Mouse (Mus musculus) c-Kit-negative CD71-positive TER-119-positive erythroid progenitor cells, embryonic 14.5 days (primary cell): Measurements from ENCODE around the gene Fbxo31.

Experiments used
- DNase-seq: peaks from one replicate; pipeline ENCODE4 v3.0.0-alpha.2; 2013; ENCODE audit warnings: low read depth, low spot score

Fbxo31 gene

DNA sequence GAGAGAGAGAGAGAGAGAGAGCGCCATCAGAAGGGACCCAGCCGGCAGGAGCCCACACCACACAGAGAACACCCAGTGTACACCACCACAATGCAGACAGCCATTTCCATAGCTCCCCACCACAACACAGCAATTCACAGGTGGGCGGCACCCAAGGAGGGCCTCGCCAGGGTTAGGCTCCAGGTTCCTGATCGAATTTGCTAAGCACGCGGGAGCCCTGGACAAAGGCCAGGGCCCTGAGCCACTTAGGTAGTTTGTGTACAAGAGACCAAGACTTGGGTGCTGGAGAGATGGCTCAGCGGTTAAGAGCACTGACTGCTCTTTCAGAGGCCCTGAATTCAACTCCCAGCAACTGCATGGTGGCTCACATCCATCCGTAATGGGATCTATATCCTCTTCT is 26.1 kb downstream of the Fbxo31 start:
- DNase-seq = no peak

DNA sequence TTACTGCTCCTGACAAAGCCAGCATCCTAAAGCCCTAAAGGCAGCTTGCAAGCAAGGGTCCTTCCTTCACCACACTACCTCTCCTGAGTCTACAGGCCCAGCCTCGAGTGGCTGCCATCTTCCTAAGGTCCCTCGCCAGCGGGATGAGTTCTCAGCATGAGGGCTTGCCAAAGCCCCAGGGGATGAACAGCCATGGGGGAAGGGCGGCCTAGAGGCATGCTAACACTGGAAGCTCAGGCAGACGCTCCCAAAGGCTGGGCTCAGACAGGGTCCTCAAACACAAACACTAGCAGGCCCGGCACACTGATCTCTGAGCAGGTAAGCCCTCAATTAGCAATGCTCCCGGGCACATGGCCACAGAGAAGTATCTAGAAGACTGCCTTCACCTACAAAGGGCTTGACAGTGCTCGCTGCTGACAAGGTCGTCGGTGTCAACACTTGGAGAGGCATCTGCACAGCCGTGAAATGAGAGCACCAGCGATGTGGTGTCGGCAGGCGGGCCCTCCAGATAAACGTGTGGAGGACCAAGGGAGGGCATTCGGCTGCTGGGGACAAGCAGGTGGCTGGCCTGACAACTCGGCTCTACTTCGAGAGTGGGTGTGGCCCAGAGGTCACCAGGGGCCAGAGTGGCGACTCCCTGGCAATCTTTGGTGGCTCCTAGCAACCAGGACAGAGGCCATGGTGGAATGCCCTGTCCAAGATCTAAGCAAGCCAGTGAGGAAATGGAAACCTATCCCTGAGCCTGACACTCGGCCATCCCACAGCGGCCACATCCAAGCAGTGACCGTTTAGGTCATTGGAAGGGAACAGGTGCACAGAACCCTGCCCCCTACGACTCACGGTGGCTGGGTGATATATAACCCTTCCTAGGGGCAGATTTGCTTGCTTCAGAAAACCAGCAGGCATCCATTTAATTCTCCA is 27.3 kb downstream of the Fbxo31 start:
- no peak for DNase-seq

GRCm38 (mm10) chr8:121550056-121550455 is 28.6 kb downstream of the Fbxo31 start:
- no peak for DNase-seq

GRCm38 (mm10) chr8:121547132-121547531 is 31.5 kb downstream of the Fbxo31 start:
- DNase-seq = peak; percentile 66

DNA sequence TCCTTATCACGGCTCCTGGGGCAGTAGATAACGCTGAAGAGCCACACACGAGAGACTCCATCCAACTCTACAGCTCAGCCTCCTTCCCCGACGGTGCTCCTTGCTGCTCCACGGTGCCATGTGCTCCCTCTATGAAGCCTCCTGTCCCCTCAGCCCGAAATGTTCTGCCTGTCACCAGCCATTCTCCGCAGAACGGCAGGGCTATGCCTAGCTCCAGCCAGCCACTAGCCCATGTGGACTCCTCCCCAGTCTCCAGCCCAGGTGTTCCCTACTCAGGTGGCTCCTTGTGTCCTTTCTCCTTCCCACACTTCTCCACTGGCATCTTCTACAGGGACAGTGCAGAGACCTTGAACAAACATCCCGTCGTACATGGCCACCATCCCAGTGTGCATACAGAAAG is 33.7 kb downstream of the Fbxo31 start:
- no peak for DNase-seq

GRCm38 (mm10) chr8:121544276-121544785 is 34.3 kb downstream of the Fbxo31 start, which contains the start of gene 1700018B08Rik:
Gene 1700018B08Rik (minus strand): TSS chr8:121544320.
- no peak for DNase-seq

DNA sequence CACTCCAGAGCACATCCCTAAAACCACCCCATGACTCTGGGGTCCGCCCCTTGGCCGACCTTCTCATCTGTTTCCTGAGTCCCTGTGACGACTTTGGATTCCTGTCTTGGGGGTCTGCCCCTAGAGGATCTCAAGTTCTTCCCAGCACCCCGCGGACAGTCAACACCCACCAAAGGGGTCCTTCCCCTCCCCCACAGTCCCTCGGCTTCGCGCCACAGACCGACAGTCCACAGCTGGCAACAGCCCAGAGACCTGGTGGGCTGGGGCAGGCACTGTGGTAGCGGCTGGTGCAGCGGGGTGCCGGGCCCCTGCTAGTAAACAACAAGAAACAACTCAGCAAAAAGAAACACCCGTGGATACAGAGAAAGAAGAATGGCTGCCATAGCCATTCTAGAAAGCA is 35.7 kb downstream of the Fbxo31 start:
- DNase-seq = no peak

- no peak for DNase-seq
Observed at GRCm38 (mm10) chr8:121541862-121542261, 36.7 kb downstream of the Fbxo31 start.

DNA sequence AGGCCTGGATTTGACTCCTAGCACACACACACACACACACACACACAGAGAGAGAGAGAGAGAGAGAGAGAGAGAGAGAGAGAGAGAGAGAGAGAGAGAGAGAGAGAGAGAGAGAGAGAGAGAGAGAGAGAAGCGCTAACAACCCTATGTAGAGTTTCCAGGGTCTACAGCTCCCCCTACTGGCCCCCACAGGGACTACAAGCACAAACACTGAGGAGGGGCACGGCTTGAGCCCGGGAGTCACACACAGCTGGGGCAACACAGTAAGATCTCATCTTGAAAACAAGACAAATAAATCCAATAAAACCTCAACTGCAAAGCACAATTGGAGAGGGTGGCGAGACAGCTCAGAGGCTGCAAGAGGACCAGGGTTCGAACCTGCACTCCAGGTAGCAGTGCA is 46.2 kb downstream of the Fbxo31 start:
- DNase-seq = no peak

DNA sequence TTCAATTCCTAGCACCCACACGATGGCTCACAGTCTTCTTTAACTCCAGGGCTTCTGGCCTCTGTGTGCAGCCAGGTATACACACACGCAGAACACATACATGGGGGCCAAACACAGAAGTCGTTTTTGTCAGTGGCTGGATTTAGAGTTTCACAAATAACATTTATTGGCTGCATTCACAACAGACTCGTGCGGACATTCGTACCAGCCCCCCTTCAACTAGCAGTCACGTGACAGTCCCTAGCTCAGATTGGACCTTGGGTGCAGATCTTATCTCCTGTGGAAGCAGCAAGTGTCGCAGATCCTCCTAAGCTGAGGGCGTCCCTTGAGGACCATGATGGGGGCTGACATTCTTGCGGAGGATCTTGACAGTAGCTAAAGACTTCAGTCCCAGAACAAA is 48.0 kb downstream of the Fbxo31 start:
- no peak for DNase-seq

DNA sequence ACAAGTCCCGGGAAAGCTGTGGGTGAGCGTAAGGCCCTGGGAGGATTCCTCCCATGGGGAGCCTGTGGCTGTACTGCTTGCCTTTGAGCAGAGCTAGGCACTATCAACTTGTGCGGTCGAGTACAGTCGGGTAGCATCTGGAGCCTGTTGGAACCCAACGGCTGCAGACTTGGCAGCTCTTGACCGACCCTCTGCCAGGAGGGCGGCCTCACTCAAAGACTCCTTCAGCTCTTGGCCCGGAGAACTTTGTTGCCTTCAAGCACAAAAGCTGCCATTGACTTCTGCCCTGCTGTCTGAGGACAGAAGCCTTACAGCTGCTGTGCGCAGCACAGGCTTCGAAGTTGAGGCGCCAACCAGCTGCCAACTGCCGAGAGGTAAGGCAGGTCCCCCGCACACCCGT is 49.8 kb downstream of the Fbxo31 start:
- no peak for DNase-seq

- no peak for DNase-seq
Observed at GRCm38 (mm10) chr8:121527751-121528150, 50.9 kb downstream of the Fbxo31 start.

DNA sequence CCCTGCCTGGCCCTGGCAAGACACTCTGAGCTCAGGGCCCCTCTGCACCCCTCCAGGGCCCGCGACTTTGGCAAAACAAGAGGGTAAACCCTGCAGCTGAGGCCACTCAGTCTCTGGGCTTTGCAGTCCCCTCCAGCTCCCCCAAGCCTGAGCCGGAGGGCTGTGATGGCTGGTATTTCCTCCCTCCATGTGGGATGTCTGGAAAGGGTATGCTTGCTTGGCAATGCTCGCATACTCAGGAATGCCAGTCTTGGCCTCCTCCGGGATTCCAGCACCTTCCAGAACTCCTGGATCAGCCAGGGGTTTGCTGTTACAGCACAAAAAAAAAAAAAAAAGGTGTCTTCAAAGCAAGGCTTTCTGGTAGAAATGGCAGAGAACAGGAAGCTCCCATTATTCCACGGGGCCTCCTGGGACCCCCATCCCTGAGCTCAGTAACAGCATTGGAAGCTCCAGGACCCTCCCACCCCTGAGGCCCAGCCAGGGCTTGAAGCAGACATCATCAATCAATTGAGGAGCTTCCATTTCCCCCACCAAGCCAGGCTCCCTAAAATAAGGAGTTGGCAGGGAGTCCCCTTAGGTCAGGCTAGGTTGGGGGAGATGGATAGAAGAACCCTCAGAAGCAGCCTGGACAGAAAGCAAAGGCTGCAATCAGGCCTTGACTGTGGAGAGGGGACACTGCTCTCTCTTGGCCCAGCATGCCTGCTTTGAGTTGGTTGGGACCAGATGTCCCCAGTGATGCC is 51.6 kb downstream of the Fbxo31 start:
- no peak for DNase-seq

DNA sequence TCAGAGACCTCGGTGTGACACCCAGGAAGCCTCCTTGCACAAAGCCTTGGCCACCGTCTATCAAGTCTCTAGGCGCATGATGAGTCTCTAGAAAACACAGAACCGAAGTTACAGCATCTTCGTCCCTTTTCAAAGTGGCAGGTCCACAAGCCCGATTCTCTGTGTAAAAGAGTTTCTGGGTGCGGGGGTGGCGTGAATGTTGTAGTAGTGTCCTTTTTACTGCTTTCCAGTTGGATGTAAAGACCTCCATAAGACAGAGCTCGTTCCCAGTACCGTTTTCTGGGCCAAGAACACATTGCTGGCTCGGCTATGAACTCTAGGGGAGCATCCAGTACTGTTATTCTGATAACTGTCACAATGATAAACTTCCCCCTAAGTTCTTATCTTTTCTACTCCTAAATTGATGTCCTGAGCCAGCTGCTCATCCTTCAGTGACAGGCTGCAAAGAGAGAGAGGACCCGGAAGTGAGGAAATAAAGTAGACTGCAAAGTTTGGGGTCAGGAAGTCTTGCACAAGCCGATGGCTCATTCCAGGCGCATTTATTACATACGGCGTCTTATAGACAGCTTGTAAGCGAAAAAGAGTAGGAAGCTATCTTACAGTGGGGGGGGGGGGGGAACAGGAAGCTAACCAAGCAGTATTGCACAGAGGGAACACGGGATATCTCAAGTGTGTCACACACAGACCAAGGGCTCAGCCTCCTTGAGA is 53.3 kb downstream of the Fbxo31 start:
- no peak for DNase-seq

DNA sequence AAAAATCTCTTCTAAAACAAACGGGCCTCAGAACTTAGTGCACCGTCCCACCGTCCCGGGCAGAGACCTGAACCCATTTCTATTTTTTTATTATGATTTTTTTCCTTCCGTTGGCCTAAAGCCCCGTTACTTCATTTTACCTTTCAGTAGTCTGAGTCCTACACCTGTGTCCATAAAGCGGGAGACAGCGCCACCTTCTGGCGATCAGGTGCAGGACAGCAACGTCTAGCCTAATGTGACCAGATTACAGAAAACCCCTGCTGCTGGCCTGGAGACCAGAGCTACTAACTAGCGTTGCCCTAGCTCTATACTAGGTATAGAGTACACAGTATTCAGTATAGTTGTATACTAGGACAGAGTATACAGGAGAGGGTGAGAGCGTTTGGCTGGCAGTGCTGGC is 65.2 kb downstream of the Fbxo31 start:
- peak; percentile 13 for DNase-seq

DNA sequence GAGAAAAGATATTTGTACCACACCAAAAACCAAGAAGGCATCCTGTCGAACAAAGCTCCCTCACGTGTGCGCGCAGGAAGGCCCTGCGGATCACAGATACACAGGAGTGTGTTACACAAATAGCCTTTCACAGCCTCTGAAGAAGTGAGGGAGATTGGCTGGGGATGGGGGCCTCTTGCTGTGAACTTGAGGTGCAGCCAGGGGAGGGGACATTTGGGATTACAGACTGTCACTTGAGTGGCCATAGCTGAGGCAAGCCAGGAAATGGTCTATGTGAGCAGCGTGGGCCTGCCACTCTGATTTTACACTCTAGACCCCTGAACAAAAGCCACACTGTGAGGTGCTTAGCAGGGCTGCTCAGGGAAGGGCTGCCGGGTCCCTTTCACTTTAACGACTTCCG is 66.9 kb downstream of the Fbxo31 start:
- no peak for DNase-seq
